Mouse (Mus musculus) hindbrain, embryonic 13.5 days (tissue): ENCODE results near the gene Pak6. TPM values are rescaled to one million over a fixed set of nuclear protein-coding genes. Genes with fewer than 3 reads are reported as not detected.
"Not testable (repeated sequence)": the region's sequence is repeated elsewhere in the genome, so short reads cannot be mapped to it uniquely, and the experiment has no call there.

ENCODE experiments used
- ATAC-seq: fragments of 200-750 bp; cut with Nextera tagmentation; 2 replicates; pipeline ENCODE4 v1.8.0; 2017; ENCODE audit warnings: moderate TSS enrichment; ENCODE audit not compliant: low FRiP score
- H3K27ac ChIP-seq: fragments of 300-500 bp; sonication (generic); 2 replicates; pipeline ENCODE4 v1.5.1; 2015; ENCODE audit warnings: inconsistent platforms, mild to moderate bottlenecking, moderate library complexity
- H3K27me3 ChIP-seq: fragments of 300-500 bp; sonication (generic); 2 replicates; pipeline ENCODE4 v1.6.1; 2015; ENCODE audit warnings: mild to moderate bottlenecking, inconsistent platforms
- H3K36me3 ChIP-seq: fragments of 300-500 bp; sonication (generic); 2 replicates; pipeline ENCODE4 v1.6.1; 2015; ENCODE audit warnings: mild to moderate bottlenecking, inconsistent platforms
- H3K4me1 ChIP-seq: fragments of 300-500 bp; sonication (generic); replicated peaks from 2 replicates; pipeline ENCODE4 v1.6.1; 2015; ENCODE audit warnings: inconsistent platforms
- H3K4me2 ChIP-seq: fragments of 300-500 bp; sonication (generic); 2 replicates; pipeline ENCODE4 v1.6.1; 2015; ENCODE audit warnings: inconsistent platforms, mild to moderate bottlenecking, moderate library complexity
- H3K4me3 ChIP-seq: fragments of 300-500 bp; sonication (generic); 2 replicates; pipeline ENCODE4 v1.5.1; 2015; ENCODE audit warnings: mild to moderate bottlenecking, inconsistent platforms
- H3K9ac ChIP-seq: fragments of 300-500 bp; sonication (generic); 2 replicates; pipeline ENCODE4 v1.6.1; 2015; ENCODE audit warnings: mild to moderate bottlenecking, inconsistent platforms
- H3K9me3 ChIP-seq: fragments of 300-500 bp; sonication (generic); 2 replicates; pipeline ENCODE4 v1.6.1; 2016; ENCODE audit warnings: inconsistent platforms
- WGBS: fragments of 180-500 bp; shearing (Covaris S2); methylation state at CpG from one replicate; pipeline ENCODE4 v1.1.7; 2015; 5-methylcytosine and 5-hydroxymethylcytosine counted together
- polyA plus RNA-seq: library from polyadenylated mRNA; unstranded; fragments of >200 nt; fragmentation: Nextera tagmentation; extraction: Ambion mirVana; gene quantifications from 2 replicates; pipeline ENCODE4 v1.2.1, GENCODE M21; 2015

The Pak6 gene
- polyA plus RNA-seq, 1 experiment from 2014 or later, result 22.0 TPM

GRCm38 (mm10) chr2:118646665-118647064 lies 16.4 kb upstream of the Pak6 start:
- Histone ChIP-seq H3K36me3 (no peaks in the 10 kb centered on the region; the same call in 1 of the 2 replicates), H3K4me3 (no peak overlapping the region), H3K4me1 (no peaks in the 10 kb centered on the region), H3K27me3 (no peaks in the 10 kb centered on the region), H3K9ac (no peak overlapping the region), H3K4me2 (no peak overlapping the region), H3K27ac (no peak overlapping the region), H3K9me3 (no peaks in the 10 kb centered on the region)
- no peak for ATAC-seq
- WGBS, result 89% methylated on average over 5 of the region's 5 CpGs

- not testable (repeated sequence) for H3K27me3 ChIP-seq, H3K4me1 ChIP-seq, H3K9ac ChIP-seq, H3K4me3 ChIP-seq, ATAC-seq, H3K36me3 ChIP-seq, H3K4me2 ChIP-seq, H3K9me3 ChIP-seq, H3K27ac ChIP-seq
- 62% methylated on average over 2 of the region's 2 CpGs for WGBS
Observed at GRCm38 (mm10) chr2:118650697-118651096, 12.4 kb upstream of the Pak6 start.

GRCm38 (mm10) chr2:118656688-118657281 lies 6.3 kb upstream of the Pak6 start:
- no peaks in the 10 kb centered on the region for H3K27me3 ChIP-seq
- peak overlapping the region; percentile 15; the same call in 1 of the 2 replicates for H3K9ac ChIP-seq
- peaks cover 30% of the 10 kb centered on the region for H3K4me1 ChIP-seq
- ATAC-seq, result peak; percentile 26; the same call in 1 of the 2 replicates
- no peak overlapping the region for H3K4me2 ChIP-seq
- 27% methylated on average over 3 of the region's 3 CpGs for WGBS
- H3K9me3 ChIP-seq, result no peaks in the 10 kb centered on the region
- H3K36me3 ChIP-seq, result no peaks in the 10 kb centered on the region
- no peak overlapping the region for H3K4me3 ChIP-seq
- peak overlapping the region; percentile 48; the same call in 1 of the 2 replicates for H3K27ac ChIP-seq

- Histone ChIP-seq H3K27ac (no peak overlapping the region), H3K9me3 (no peaks in the 10 kb centered on the region), H3K36me3 (no peaks in the 10 kb centered on the region), H3K4me1 (peaks cover 41% of the 10 kb centered on the region), H3K9ac (no peak overlapping the region), H3K27me3 (no peaks in the 10 kb centered on the region; the same call in 1 of the 2 replicates), H3K4me2 (no peak overlapping the region), H3K4me3 (no peak overlapping the region)
- 47% methylated on average over 4 of the region's 4 CpGs for WGBS
- ATAC-seq, result no peak
Observed at GRCm38 (mm10) chr2:118658457-118658856, 4.6 kb upstream of the Pak6 start.

GRCm38 (mm10) chr2:118659077-118659476 lies 4.0 kb upstream of the Pak6 start:
- ATAC-seq, result no peak
- Histone ChIP-seq H3K4me2 (no peak overlapping the region), H3K9ac (no peak overlapping the region), H3K36me3 (no peaks in the 10 kb centered on the region), H3K4me1 (peaks cover 47% of the 10 kb centered on the region), H3K9me3 (no peaks in the 10 kb centered on the region), H3K27ac (no peak overlapping the region), H3K4me3 (no peak overlapping the region), H3K27me3 (peaks cover 4% of the 10 kb centered on the region)
- 81% methylated on average over 1 of the region's 1 CpGs for WGBS

GRCm38 (mm10) chr2:118659493-118659892 lies 3.6 kb upstream of the Pak6 start:
- peak overlapping the region; percentile 88 for H3K27ac ChIP-seq
- peak overlapping the region; percentile 34; the same call in 1 of the 2 replicates for H3K4me3 ChIP-seq
- H3K4me2 ChIP-seq, result peak overlapping the region; percentile 58
- no peaks in the 10 kb centered on the region for H3K36me3 ChIP-seq
- ATAC-seq, result peak; percentile 3; the same call in 1 of the 2 replicates
- 87% methylated on average over 12 of the region's 12 CpGs for WGBS
- peaks cover 47% of the 10 kb centered on the region for H3K4me1 ChIP-seq
- H3K9me3 ChIP-seq, result no peaks in the 10 kb centered on the region
- H3K27me3 ChIP-seq, result peaks cover 8% of the 10 kb centered on the region
- H3K9ac ChIP-seq, result peak overlapping the region; percentile 74; the same call in 1 of the 2 replicates

GRCm38 (mm10) chr2:118659998-118660452 lies 3.1 kb upstream of the Pak6 start:
- no peaks in the 10 kb centered on the region for H3K9me3 ChIP-seq
- WGBS, result 1% methylated on average over 4 of the region's 4 CpGs
- H3K4me1 ChIP-seq, result peaks cover 53% of the 10 kb centered on the region
- peak overlapping the region; percentile 88 for H3K27ac ChIP-seq
- H3K36me3 ChIP-seq, result no peaks in the 10 kb centered on the region
- ATAC-seq, result peak; percentile 74
- H3K9ac ChIP-seq, result peak overlapping the region; percentile 74
- peak overlapping the region; percentile 58 for H3K4me2 ChIP-seq
- H3K4me3 ChIP-seq, result peak overlapping the region; percentile 34
- peaks cover 12% of the 10 kb centered on the region for H3K27me3 ChIP-seq

- Histone ChIP-seq H3K9ac (no peak overlapping the region), H3K4me1 (peaks cover 61% of the 10 kb centered on the region), H3K4me2 (no peak overlapping the region), H3K27me3 (peaks cover 12% of the 10 kb centered on the region), H3K4me3 (no peak overlapping the region), H3K36me3 (no peaks in the 10 kb centered on the region), H3K9me3 (no peaks in the 10 kb centered on the region), H3K27ac (no peak overlapping the region)
- ATAC-seq, result no peak
- WGBS, result 84% methylated on average over 9 of the region's 9 CpGs
Observed at GRCm38 (mm10) chr2:118661891-118662290, 1.2 kb upstream of the Pak6 start.

- Histone ChIP-seq H3K4me1 (peaks cover 63% of the 10 kb centered on the region), H3K9ac (peak overlapping the region; percentile 78), H3K9me3 (no peaks in the 10 kb centered on the region), H3K4me2 (peak overlapping the region; percentile 79), H3K36me3 (no peaks in the 10 kb centered on the region), H3K27me3 (peaks cover 12% of the 10 kb centered on the region), H3K27ac (peak overlapping the region; percentile 75; the same call in 1 of the 2 replicates), H3K4me3 (peak overlapping the region; percentile 53)
- 45% methylated on average over 19 of the region's 19 CpGs for WGBS
- peak; percentile 50 for ATAC-seq
Observed at GRCm38 (mm10) chr2:118663804-118664766, 982 bp downstream of the Pak6 start.

GRCm38 (mm10) chr2:118664975-118665516 lies 1.9 kb downstream of the Pak6 start:
- no peaks in the 10 kb centered on the region for H3K9me3 ChIP-seq
- ATAC-seq, result no peak
- H3K4me1 ChIP-seq, result peaks cover 57% of the 10 kb centered on the region
- H3K27ac ChIP-seq, result no peak overlapping the region
- 81% methylated on average over 3 of the region's 3 CpGs for WGBS
- peak overlapping the region; percentile 79 for H3K4me2 ChIP-seq
- no peaks in the 10 kb centered on the region for H3K36me3 ChIP-seq
- peaks cover 15% of the 10 kb centered on the region for H3K27me3 ChIP-seq
- no peak overlapping the region; the same call in 1 of the 2 replicates for H3K4me3 ChIP-seq
- H3K9ac ChIP-seq, result peak overlapping the region; percentile 35; the same call in 1 of the 2 replicates

- Histone ChIP-seq H3K4me1 (peaks cover 53% of the 10 kb centered on the region), H3K36me3 (no peaks in the 10 kb centered on the region), H3K9me3 (no peaks in the 10 kb centered on the region), H3K4me2 (peak overlapping the region; percentile 79), H3K27ac (no peak overlapping the region), H3K27me3 (peaks cover 18% of the 10 kb centered on the region), H3K4me3 (no peak overlapping the region), H3K9ac (peak overlapping the region; percentile 15)
- WGBS, result 87% methylated on average over 4 of the region's 4 CpGs
- no peak for ATAC-seq
Observed at GRCm38 (mm10) chr2:118665616-118666015, 2.5 kb downstream of the Pak6 start.

GRCm38 (mm10) chr2:118667181-118667580 lies 4.1 kb downstream of the Pak6 start:
- 57% methylated on average over 5 of the region's 5 CpGs for WGBS
- Histone ChIP-seq H3K9me3 (no peaks in the 10 kb centered on the region), H3K36me3 (no peaks in the 10 kb centered on the region), H3K27me3 (peaks cover 30% of the 10 kb centered on the region), H3K4me3 (no peak overlapping the region), H3K4me1 (peaks cover 53% of the 10 kb centered on the region), H3K4me2 (no peak overlapping the region), H3K9ac (no peak overlapping the region), H3K27ac (no peak overlapping the region)
- ATAC-seq, result no peak
